Mouse (Mus musculus): Measurements from ENCODE around the gene Atad1.
"Not testable (repeated sequence)": the region's sequence is repeated elsewhere in the genome, so short reads cannot be mapped to it uniquely, and the experiment has no call there.

The Atad1 gene

DNA sequence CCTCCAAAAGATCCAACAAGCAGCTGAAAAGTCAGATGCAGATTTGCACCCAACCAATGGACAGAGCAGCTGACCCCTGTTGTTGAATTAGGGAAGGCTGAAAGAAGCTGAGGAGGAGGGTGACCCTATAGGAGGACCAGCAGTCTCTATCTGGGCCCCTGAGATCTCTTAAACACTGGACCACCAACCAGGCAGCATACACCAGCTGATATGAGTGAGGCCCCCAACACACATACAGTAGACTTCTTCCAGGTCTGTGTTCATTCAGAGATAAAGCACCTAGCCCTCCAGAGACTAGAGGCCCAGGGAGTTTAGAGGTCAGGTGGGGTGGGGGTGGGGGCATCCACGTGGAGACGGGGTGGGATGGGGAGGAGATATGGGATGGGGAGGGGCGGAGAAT, 51.4 kb downstream of the Atad1 start:
- intact Hi-C loops (cut with DNase I) = loop anchor here (5.0 kb wide), 1 partner anchor 716 kb away; no protein-coding TSS in a partner anchor

DNA sequence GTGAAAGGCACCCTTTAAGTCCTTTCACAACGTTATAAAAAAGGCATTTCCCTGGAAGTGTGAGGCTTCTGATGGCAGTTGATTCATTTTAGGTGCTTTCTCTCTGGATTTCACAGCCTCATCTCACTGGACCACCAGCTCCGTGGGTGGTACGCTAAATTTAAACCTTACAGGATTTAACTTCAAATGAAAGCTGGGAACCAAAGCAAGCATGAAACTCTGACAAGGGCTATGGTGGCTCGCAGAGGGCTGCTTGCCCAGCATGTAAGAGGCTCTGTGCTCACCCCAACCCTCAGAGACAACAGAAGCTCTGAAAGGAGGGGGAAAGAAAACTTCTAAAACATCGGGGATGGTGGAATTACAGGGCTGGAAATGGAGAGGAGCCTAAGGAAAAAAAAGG, 51.9 kb downstream of the Atad1 start:
- intact Hi-C loops (cut with DNase I) = loop anchor here (5.0 kb wide), 1 partner anchor 715 kb away; no protein-coding TSS in a partner anchor

DNA sequence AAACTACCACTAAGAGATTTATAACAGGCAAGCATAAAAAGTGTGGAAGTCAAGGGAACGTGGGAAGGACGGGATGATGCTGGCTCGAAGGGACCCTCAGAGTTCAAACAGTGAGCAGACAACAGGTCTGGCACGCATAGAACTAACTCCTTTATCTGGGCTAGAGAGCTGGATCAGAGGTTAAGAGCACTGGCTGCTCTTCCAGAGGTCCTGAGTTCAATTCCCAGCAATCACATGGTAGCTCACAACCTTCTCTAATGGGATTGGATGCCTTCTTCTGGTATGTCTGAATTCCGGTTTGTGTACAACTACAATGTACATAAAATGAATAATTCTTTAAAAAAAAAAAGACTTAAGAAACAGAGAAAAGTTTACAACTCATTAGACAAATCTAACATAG, 56.5 kb downstream of the Atad1 start:
- intact Hi-C loops (cut with DNase I) = no loop called here

DNA sequence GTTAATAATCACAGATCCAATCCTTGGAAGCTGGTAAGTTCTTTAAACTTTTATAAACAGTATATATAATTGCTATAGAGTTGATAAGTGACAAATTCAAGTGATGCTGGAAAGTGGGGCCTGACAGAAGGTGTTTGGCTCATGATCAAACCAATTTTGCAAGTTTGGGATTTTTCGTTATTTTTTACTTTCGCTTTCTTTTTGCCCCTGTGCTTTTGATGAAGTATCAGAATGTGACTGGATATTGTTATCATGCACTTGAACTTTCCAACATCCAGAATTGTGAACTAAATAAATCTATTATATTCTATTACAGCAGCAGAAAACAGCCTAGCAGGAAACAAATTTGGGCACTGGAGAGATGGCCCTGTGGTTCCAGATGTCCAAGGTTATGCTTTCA, 58.7 kb downstream of the Atad1 start:
- intact Hi-C loops (cut with DNase I) = no loop called here

DNA sequence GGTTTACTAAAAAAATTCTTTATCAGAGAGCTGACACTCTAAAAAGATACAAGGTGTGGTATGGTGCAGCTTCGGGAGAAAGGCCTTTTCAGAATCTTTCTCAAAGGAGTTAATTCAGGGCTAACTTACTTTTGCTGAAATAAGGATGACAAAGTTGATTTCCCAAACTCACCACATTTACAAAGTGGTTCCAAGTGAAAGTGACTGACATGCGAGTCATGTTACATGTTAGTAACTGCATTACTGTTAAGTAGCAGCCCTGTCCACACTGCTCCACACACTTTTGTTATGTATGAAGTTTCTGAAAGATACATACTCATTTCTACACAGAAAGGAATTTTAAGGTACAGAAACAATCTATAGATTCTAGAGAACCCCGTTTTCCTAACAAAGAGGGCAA, 63.8 kb downstream of the Atad1 start:
- intact Hi-C loops (cut with DNase I) = no loop called here

DNA sequence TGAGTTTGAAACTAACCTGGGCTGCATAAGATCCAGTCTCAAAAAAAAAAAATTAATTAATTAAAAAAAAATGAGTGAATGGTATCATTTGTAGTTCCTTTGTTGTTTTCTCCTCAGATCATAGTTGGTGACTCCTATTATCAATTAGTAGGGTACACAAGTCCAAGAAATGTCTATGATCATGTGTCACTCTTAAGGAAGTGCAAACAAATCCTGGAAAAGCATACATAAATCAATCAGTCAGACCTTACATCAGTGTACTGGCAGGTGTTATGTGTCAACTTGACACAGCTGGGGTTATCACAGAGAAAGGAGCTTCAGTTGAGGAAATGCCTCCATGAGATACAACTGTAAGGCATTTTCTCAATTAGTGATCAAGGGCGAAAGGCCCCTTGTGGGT, 71.8 kb downstream of the Atad1 start:
- intact Hi-C loops (cut with DNase I) = not testable (repeated sequence)

DNA sequence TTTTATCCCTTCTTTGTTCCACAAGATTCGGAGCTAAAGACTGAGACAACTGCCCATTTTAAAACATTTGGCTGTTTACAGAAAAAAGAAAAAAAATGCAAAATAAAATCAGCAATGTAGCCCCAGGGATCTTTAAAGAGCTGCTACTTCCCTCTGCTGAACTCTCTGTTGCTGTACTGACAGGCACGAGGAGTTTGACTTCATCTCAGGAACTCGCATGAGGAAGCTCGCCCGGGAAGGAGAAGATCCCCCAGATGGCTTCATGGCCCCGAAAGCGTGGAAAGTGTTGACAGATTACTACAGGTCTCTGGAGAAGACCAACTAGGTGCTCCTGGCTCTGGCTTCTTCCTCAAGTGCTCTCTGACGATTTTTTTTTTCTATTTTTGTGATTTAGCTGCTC, 74.3 kb downstream of the Atad1 start:
- intact Hi-C loops (cut with DNase I) = no loop called here

DNA sequence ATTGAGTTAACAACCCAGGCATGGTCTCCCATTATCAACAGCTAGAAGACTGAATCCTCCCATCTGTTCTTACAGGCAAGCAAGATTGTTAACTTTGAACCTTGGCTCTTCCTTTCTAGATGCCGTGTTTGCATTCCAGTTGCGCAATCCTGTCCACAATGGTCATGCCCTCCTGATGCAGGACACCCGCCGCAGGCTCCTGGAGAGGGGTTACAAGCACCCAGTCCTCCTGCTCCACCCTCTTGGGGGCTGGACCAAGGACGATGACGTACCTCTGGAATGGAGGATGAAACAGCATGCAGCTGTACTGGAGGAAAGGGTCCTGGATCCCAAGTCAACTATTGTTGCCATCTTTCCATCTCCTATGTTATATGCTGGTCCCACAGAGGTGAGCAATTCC, 76.7 kb downstream of the Atad1 start:
- intact Hi-C loops (cut with DNase I) = no loop called here

DNA sequence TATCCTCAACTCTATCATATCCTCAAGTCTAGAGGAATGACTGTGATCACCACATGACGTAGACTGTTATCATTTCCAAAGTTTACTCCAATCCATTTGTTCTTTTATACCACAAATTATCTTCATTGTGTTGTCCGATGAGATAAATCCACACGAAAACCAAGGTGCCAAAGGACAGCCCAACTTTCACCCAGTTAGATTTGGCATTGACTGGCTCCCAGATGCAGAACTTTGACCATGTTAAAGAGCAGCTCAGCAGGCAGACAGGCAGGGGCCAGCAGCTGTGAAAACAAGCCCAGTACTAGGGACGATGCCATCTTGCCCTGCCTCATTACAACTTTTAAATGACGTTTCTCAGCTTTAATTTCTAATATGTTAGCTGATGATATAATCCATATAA, 80.2 kb downstream of the Atad1 start:
- intact Hi-C loops (cut with DNase I) = no loop called here

DNA sequence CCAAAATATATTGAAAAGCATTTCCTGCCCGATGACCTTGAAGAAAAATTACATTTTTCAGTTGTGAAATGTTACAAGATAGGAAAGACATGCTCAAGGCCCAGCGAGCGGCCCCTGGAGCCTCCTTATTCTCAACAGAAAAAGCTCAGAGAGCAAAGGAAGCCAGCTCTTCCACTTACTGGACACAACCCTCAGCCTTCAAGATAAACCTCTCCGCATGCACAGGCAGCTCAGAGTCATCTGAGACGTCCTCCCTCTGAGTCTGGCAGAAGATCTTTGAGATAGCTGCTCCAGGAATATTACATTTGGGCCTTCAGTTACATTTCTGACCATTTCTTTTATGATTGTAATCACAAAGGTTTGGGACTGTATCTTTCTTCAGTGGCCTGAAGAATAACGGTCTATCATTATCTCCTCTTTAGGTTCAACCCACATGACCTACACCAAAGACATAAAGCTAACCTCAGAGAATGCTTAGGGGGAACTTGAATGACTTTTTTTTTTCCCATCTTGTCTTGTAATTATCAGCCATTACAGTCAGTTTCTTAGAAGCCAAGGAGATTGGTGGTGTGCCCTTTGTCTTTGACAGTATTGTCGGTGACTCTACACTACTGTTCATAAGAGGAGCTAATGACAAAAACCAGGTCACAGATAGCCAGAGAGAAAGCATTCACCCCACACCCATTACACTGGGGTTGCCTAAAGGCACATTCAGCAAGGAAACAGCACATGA, 85.8 kb downstream of the Atad1 start:
- intact Hi-C loops (cut with DNase I) = no loop called here

DNA sequence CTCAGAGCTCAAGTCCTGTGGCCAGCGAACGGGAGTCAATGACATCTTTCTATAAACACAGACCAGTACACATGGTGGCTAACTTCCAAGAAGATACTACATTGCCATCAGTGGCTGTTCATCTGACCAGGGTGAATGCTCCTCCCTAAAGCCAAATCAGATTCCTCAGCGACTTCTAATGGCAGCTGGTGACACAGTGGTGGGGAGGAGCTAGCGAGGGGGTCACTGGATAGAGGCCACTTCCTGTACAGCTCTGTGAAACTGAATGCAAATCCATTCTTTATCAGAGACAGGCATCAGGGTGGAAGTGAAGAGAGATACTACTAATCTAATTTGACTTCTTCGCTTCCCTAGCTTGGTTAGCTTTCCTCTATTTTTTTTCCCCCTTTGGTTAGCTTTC, 86.5 kb downstream of the Atad1 start:
- intact Hi-C loops (cut with DNase I) = no loop called here

DNA sequence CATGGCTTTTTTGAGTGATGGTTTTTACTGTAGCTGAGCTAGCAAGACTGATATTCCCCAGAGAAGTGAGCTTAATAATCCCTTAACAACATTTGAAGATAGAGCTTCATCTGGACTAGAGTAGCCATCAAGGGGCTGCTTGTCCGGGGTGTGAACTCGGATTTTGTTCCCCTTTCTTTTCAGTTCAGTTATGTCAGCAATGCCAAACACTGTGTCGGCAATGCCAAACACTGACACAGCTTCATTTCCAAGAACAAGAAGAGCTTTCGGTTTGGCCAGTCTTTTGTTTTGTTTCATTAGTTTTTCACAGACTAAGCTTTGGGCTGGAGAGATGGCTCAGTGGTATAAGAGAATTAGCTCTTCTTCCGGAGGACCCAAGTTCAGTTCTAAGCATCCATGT, 88.5 kb downstream of the Atad1 start:
- intact Hi-C loops (cut with DNase I) = no loop called here

DNA sequence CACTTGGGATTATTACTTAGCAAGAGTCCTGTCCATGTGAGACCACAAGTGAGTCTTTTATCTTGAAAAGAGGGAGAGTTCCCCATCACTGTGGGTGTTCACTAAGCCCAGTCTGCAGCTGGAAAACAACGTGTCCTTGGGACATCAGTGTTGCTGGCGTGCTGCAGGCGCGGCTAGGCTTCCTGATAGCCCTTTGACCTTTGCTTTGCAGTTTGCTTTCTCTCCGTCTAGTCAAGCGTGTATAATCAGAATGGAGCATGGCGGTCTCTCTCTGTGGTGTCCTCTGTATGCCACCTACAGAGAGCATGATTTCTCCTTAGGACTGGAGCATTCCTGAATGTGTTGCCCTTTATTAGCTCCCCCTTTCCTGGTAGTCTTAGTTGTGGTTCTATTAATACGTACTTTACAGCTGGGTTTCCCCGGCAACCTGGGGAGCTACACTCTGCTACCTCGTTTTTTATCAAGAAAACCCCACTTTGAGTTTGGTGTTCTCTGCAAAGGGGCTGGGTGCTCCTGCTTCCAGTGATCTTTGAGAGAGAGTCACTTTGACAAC, 91.5 kb downstream of the Atad1 start:
- intact Hi-C loops (cut with DNase I) = no loop called here

DNA sequence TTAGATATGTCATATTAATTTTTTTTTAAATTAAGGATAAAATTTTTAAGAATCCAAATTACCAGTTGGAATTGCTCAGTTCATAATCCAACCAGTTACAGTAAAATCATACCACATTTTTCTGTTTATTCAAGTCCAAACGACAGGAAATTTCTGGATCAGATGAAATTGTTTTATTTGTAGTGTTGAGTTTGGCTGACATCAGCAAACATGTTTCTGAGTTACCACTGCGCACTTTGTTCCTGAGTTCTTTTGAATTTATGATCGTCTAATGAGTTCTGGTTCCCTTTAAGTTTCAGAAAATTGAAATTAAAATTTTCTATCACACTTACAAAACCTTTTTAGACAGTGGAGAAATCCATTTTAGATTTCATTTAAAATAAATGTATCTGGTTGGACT, 93.2 kb downstream of the Atad1 start:
- intact Hi-C loops (cut with DNase I) = no loop called here

DNA sequence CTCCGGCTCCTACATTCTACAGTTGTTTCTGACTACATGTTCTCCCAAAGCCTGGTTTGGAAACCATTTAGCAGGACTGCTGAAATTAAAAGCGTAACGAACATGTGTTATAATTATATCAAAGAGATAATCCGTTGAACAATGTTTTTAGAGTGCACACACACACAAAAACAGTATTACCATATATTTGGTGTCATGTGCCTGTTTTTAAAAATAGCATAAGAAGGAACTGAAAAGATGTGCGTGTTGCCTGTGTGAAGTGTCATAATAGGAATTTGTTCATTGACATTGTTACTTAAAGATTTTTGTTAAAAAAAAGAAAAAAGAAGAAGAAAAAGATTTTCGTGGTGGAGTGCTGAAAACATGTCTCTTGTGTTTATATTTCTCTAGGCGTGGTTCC, 93.6 kb downstream of the Atad1 start:
- intact Hi-C loops (cut with DNase I) = no loop called here

DNA sequence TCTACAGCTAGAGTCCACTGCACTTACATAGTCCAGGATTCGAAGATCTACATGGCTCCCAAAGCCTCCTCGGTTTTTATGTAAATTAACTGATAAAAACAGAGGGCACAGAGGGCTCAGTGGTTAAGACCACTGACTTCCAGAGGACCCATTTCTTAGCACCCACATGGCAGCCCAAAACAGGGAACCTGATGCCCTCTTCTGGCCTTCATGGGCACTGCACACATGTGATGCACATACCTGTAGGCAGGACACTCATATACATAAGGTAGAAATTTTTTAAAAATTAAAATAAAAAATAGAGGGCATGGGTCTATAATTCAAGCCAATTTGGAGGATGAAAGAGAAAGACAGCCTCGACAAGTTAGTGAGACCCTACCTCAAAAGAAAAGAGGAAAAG, 95.9 kb downstream of the Atad1 start:
- intact Hi-C loops (cut with DNase I) = no loop called here

DNA sequence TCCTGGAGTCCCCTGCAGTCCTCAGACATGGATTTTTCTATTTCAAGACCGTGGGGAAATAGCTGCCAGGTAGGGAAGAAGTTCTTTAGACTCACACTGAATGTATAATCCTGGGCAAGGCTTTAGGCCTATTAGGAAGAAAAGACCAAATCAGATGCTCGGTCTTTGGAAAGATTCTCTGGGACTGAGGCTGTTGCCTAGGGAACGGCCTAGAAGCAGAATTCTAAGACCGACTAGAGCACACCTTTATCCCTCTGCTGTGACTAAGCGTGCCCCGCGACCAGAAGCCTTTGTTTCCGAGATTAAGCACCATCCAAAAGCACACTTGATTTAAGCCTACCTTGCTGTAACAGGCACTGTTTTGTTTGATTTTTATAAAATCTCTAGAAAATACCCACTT, 97.6 kb downstream of the Atad1 start:
- intact Hi-C loops (cut with DNase I) = no loop called here

DNA sequence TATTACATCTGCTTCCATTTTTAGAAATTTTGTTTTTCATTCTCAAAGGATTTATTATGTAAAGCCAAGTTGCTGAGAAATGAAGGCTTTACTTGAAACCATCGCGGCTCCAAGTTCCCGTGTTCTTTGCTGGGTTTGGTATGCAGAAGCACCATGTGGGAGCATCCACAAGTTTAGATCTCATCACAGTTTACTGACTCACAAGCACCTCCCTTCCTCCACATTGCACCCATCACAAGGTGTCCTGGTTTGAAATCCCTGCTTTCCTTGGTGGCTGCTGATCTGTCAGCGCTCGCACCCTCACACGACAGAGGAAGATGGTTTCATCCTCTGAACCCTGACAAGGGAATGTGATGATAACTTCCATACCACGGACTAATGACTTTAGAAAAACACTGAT, 98.1 kb downstream of the Atad1 start:
- intact Hi-C loops (cut with DNase I) = no loop called here

DNA sequence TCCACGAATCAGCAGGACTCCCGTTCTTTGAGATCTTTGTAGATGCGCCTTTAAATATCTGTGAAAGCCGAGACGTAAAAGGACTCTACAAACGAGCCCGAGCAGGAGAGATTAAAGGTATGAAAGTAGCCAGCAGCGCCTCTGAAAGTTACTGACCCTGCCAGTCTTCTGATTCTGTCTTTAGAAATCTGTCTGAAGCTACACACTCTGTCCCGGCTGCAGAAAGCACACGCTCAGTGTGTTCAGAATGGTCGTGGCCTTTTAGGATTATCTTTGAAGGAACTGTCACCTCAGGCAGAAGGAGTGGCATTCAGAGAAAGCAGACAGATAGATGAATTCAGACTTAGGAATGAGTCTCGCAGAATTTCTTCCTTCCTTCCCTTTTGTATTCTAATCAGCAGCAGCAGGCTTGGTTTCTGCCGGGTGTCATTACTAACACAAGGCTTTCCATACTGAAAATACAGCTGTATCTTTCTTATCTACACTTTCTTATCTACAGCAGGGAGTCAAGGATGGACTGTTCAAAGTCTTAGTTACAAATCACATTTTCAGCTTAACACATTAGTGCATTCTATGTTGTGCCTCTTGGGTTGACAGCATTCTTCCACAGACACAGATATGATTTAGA, 101.2 kb downstream of the Atad1 start:
- intact Hi-C loops (cut with DNase I) = no loop called here

DNA sequence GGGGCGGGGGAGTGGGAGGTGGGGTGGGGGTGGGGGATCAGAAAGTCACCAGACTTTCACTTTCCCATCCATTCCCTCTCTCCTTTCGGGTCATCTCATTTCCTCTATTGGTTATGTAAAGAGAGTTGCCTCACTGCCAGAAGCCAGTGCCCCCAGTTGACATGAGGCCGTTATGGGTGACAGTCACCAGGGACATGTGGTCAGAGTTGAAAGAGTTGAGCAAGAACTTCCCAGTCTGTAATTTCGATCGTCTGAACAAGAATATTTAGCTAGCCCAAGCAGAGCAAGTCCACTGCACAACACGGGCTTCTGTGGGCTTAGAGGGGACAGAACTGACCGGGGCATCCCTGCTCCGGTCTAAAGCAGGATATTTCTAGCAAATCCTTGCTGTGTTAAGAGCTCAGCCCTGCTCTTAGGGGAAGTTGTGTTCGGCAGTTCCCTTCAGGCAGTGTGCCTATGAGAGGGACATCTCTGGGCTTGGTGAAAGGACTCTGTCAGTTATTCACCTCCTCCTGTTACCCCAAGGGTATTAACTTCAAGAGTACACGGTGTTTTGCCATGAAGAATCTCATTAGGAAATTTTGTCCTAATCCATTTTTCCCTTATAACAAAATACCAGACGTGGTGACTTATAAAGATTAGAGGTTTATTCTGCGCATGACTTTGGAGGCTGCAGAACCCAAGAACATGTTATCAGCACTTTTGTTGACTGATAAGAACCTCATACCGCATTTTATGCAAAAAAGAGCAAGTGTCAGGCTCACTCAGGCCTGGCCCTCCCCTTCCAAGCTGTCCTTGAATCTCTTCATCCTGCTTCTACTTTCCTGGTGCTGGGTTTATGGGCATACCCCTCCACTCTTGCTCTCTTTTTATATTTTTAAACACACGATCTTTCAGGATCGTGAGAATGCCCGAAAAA, 102.0 kb downstream of the Atad1 start:
- intact Hi-C loops (cut with DNase I) = no loop called here

DNA sequence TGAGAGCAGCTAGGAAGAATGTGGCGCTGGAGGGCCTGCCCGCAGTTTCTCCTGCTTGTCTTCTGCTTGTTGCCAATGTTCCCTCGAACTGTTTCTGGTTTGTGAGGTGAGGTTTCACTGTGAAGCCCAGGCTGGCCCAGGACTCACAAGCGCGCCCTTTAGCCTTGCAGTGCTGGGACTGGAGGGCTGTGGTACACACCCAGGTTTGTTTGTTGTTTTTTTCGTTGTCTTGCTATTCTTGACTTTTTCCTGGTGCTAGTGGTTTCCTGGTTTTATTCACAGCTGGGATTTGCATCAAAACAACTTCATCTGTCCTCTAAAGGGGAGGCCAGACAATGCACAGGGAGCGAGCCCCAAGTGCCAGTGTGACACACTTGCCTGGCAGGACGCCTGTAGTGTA, 104.7 kb downstream of the Atad1 start:
- intact Hi-C loops (cut with DNase I) = no loop called here

DNA sequence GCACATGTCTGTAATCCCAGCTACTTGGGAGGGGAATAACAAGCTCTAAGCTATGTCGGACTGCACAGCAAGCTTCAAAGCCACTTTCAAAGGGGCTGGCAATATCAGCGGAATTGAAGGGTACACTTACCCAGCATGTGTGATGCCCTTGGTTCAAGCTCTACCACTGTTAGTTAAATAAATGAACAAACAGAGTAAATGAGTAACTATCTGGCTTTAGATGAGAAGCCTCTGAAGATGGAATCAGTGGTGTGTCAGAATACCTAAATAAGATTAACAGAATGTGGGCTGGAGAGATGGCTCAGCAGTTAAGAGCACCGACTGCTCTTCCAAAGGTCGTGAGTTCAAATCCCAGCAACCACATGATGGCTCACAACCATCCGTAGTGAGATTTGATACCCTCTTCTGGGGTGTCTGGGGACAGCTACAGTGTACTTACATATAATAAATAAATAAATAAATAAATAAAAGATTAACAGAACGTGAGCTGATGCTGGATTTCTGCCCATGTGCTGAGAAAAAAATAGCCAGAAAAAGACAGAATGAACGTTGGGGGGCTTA, 110.9 kb downstream of the Atad1 start:
- intact Hi-C loops (cut with DNase I) = no loop called here
